Mouse (Mus musculus) intestine, embryonic 16.5 days (tissue): ENCODE data around the gene Spint4. TPM values are rescaled to one million over a fixed set of nuclear protein-coding genes. Genes with fewer than 3 reads are reported as not detected.
"Not testable (repeated sequence)": the region's sequence is repeated elsewhere in the genome, so short reads cannot be mapped to it uniquely, and the experiment has no call there.

Source experiments
- ATAC-seq: fragments of 200-750 bp; cut with Nextera tagmentation; 2 replicates; pipeline ENCODE4 v1.8.0; 2017; ENCODE audit warnings: moderate TSS enrichment, moderate library complexity
- H3K27ac ChIP-seq: fragments of 300-500 bp; sonication (generic); 2 replicates; pipeline ENCODE4 v1.5.1; 2014; ENCODE audit warnings: mild to moderate bottlenecking, low read length
- H3K27me3 ChIP-seq: fragments of 300-500 bp; sonication (generic); replicated peaks from 2 replicates; pipeline ENCODE4 v1.6.1; 2014; ENCODE audit warnings: low read length, control low read depth, mixed read lengths; ENCODE audit not compliant: control insufficient read depth, insufficient read depth
- H3K36me3 ChIP-seq: fragments of 300-500 bp; sonication (generic); 2 replicates; pipeline ENCODE4 v1.6.1; 2014; ENCODE audit warnings: low read length, control low read depth; ENCODE audit not compliant: control insufficient read depth, insufficient read depth
- H3K4me1 ChIP-seq: fragments of 300-500 bp; sonication (generic); 2 replicates; pipeline ENCODE4 v1.6.1; 2014; ENCODE audit warnings: low read length, control low read depth, mixed read lengths; ENCODE audit not compliant: control insufficient read depth, insufficient read depth
- H3K4me2 ChIP-seq: fragments of 300-500 bp; sonication (generic); 2 replicates; pipeline ENCODE4 v1.6.1; 2014; ENCODE audit warnings: low read depth, low read length, control low read depth
- H3K4me3 ChIP-seq: fragments of 300-500 bp; sonication (generic); 2 replicates; pipeline ENCODE4 v1.5.1; 2014; ENCODE audit warnings: mild to moderate bottlenecking, low read length
- H3K9ac ChIP-seq: fragments of 300-500 bp; sonication (generic); 2 replicates; pipeline ENCODE4 v1.6.1; 2014; ENCODE audit warnings: low read depth, low read length
- H3K9me3 ChIP-seq: fragments of 300-500 bp; sonication (generic); 2 replicates; pipeline ENCODE4 v1.6.1; 2016; ENCODE audit warnings: low read length, control low read depth; ENCODE audit not compliant: control insufficient read depth
- WGBS: fragments of 180-500 bp; shearing (Covaris S2); extraction: QIAGEN DNeasy Blood & Tissue Kit; methylation state at CpG from one replicate; pipeline ENCODE4 v1.1.7; 2014; 5-methylcytosine and 5-hydroxymethylcytosine counted together
- polyA plus RNA-seq: library from polyadenylated mRNA; unstranded; fragments of >200 nt; fragmentation: Nextera tagmentation; extraction: Ambion mirVana; gene quantifications from 2 replicates; pipeline ENCODE4 v1.2.1, GENCODE M21; 2015

Gene Spint4
- polyA plus RNA-seq, 1 experiment from 2014 or later: not detected

- WGBS: 91% methylated on average over 20 of the region's 23 CpGs
- H3K4me1 ChIP-seq, ATAC-seq: not testable (repeated sequence)
These were observed 18.0 kb downstream of the Spint4 start for GRCm38 (mm10) chr2:164716194-164716786.

GRCm38 (mm10) chr2:164723276-164723675 is 25.0 kb downstream of the Spint4 start:
- Histone ChIP-seq H3K4me2 (no peak overlapping the region), H3K9me3 (no peaks in the 10 kb centered on the region; the same call in 1 of the 2 replicates), H3K9ac (no peak overlapping the region), H3K27me3 (no peaks in the 10 kb centered on the region), H3K4me3 (no peak overlapping the region), H3K36me3 (no peaks in the 10 kb centered on the region), H3K27ac (no peak overlapping the region), H3K4me1 (peaks cover 4% of the 10 kb centered on the region; the same call in 1 of the 2 replicates)
- no peak for ATAC-seq
- WGBS: 63% methylated on average over 4 of the region's 4 CpGs

More at GRCm38 (mm10) chr2:164716194-164716786, 18.0 kb downstream of the Spint4 start:
- H3K4me2 ChIP-seq, H3K27me3 ChIP-seq, H3K9me3 ChIP-seq, H3K36me3 ChIP-seq, H3K27ac ChIP-seq, H3K9ac ChIP-seq, H3K4me3 ChIP-seq: not testable (repeated sequence)

GRCm38 (mm10) chr2:164725895-164726619 is 27.8 kb downstream of the Spint4 start:
- Histone ChIP-seq H3K36me3 (no peaks in the 10 kb centered on the region), H3K27ac (no peak overlapping the region), H3K9me3 (no peaks in the 10 kb centered on the region; the same call in 1 of the 2 replicates), H3K4me2 (no peak overlapping the region), H3K27me3 (no peaks in the 10 kb centered on the region), H3K9ac (no peak overlapping the region), H3K4me1 (peaks cover 4% of the 10 kb centered on the region; the same call in 1 of the 2 replicates), H3K4me3 (no peak overlapping the region)
- WGBS: 25% methylated on average over 6 of the region's 6 CpGs
- ATAC-seq: peak; percentile 85

- H3K4me1 ChIP-seq: peaks cover 21% of the 10 kb centered on the region
- peak; percentile 85 for ATAC-seq
- no peaks in the 10 kb centered on the region for H3K27me3 ChIP-seq
- no peak overlapping the region for H3K4me3 ChIP-seq
- H3K9ac ChIP-seq: no peak overlapping the region
- WGBS: 38% methylated on average over 5 of the region's 5 CpGs
- H3K9me3 ChIP-seq: no peaks in the 10 kb centered on the region
- H3K36me3 ChIP-seq: no peaks in the 10 kb centered on the region
- H3K4me2 ChIP-seq: no peak overlapping the region
- peak overlapping the region; percentile 13 for H3K27ac ChIP-seq
These were observed 33.4 kb downstream of the Spint4 start for GRCm38 (mm10) chr2:164731719-164732118.

GRCm38 (mm10) chr2:164733259-164733658 is 35.0 kb downstream of the Spint4 start:
- no peak for ATAC-seq
- WGBS: 56% methylated on average over 2 of the region's 2 CpGs
- Histone ChIP-seq H3K9me3 (no peaks in the 10 kb centered on the region), H3K27me3 (no peaks in the 10 kb centered on the region), H3K4me2 (no peak overlapping the region), H3K36me3 (no peaks in the 10 kb centered on the region), H3K9ac (no peak overlapping the region), H3K4me3 (no peak overlapping the region), H3K27ac (no peak overlapping the region), H3K4me1 (peaks cover 26% of the 10 kb centered on the region)

GRCm38 (mm10) chr2:164734839-164735238 is 36.5 kb downstream of the Spint4 start:
- Histone ChIP-seq H3K27ac (peak overlapping the region; percentile 51), H3K4me2 (no peak overlapping the region), H3K9ac (no peak overlapping the region), H3K36me3 (no peaks in the 10 kb centered on the region), H3K4me3 (no peak overlapping the region), H3K27me3 (no peaks in the 10 kb centered on the region), H3K9me3 (no peaks in the 10 kb centered on the region), H3K4me1 (peaks cover 26% of the 10 kb centered on the region)
- WGBS: 67% methylated on average over 5 of the region's 5 CpGs
- 0 out of 2 replicates have a peak, but pooled peaks have one; percentile 18 for ATAC-seq

- peaks cover 26% of the 10 kb centered on the region for H3K4me1 ChIP-seq
- H3K27me3 ChIP-seq: no peaks in the 10 kb centered on the region
- 79% methylated on average over 5 of the region's 5 CpGs for WGBS
- H3K36me3 ChIP-seq: no peaks in the 10 kb centered on the region
- no peak overlapping the region for H3K4me2 ChIP-seq
- H3K4me3 ChIP-seq: no peak overlapping the region
- H3K9ac ChIP-seq: no peak overlapping the region
- H3K9me3 ChIP-seq: no peaks in the 10 kb centered on the region
- ATAC-seq: no peak
- peak overlapping the region; percentile 23; the same call in 1 of the 2 replicates for H3K27ac ChIP-seq
These were observed 37.1 kb downstream of the Spint4 start for GRCm38 (mm10) chr2:164735446-164735845.

GRCm38 (mm10) chr2:164737377-164738090 is 39.2 kb downstream of the Spint4 start:
- Histone ChIP-seq H3K4me1 (peaks cover 23% of the 10 kb centered on the region), H3K27me3 (no peaks in the 10 kb centered on the region), H3K27ac (peak overlapping the region; percentile 79), H3K4me3 (no peak overlapping the region), H3K9me3 (no peaks in the 10 kb centered on the region), H3K9ac (peak overlapping the region; percentile 27; the same call in 1 of the 2 replicates), H3K36me3 (no peaks in the 10 kb centered on the region), H3K4me2 (no peak overlapping the region)
- WGBS: 45% methylated on average over 3 of the region's 3 CpGs
- peak; percentile 97 for ATAC-seq

GRCm38 (mm10) chr2:164739876-164740275 is 41.6 kb downstream of the Spint4 start:
- H3K4me3 ChIP-seq: no peak overlapping the region
- H3K9me3 ChIP-seq: no peaks in the 10 kb centered on the region
- no peaks in the 10 kb centered on the region for H3K27me3 ChIP-seq
- H3K4me2 ChIP-seq: no peak overlapping the region
- WGBS: 56% methylated on average over 7 of the region's 7 CpGs
- no peaks in the 10 kb centered on the region for H3K36me3 ChIP-seq
- H3K4me1 ChIP-seq: peaks cover 11% of the 10 kb centered on the region; the same call in 1 of the 2 replicates
- no peak overlapping the region for H3K9ac ChIP-seq
- ATAC-seq: no peak
- no peak overlapping the region for H3K27ac ChIP-seq
